Mouse (Mus musculus): ENCODE data around the gene Gm7145. TPM values are rescaled to one million over a fixed set of nuclear protein-coding genes. Genes with fewer than 3 reads are reported as not detected.
"Not testable (repeated sequence)": the region's sequence is repeated elsewhere in the genome, so short reads cannot be mapped to it uniquely, and the experiment has no call there.

Gm7145 gene
- not detected in 2 replicates for polyA plus RNA-seq (2014; fragmentation: Nextera tagmentation; extraction: Ambion mirVana)

- no peak within 1 kb of the TSS for H3K27ac ChIP-seq (replicated peaks; ENCODE audit: low read depth, low read length)
These were observed at the start of gene Gm7145 for GRCm38 (mm10) chr1:117965639-117966038. Gene Gm7145 (plus strand): TSS chr1:117965939.

GRCm38 (mm10) chr1:117927715-117928114 is 38.0 kb upstream of the Gm7145 start, which contains the start of gene Gm28168:
Gene Gm28168 (plus strand): TSS chr1:117928015.
- H3K27ac ChIP-seq (replicated peaks; ENCODE audit: low read depth, low read length); DNase-seq (ENCODE audit: low spot score); ATAC-seq (ENCODE audit: low read depth); H3K9me3 ChIP-seq (ENCODE audit: control insufficient read depth, low read length); H3K36me3 ChIP-seq (ENCODE audit: control insufficient read depth, insufficient read depth, low read length); H3K9ac ChIP-seq (ENCODE audit: low read depth, low read length); H3K4me1 ChIP-seq (ENCODE audit: control insufficient read depth, insufficient read depth, low read length); H3K27me3 ChIP-seq (replicated peaks; ENCODE audit: control insufficient read depth, insufficient read depth, low read length); H3K4me2 ChIP-seq (ENCODE audit: low read depth, low read length); H3K4me3 ChIP-seq (ENCODE audit: low read depth, low read length): not testable (repeated sequence)
- WGBS = 75% methylated on average over 1 of the region's 1 CpGs

More at GRCm38 (mm10) chr1:117965639-117966038, at the start of gene Gm7145:
- H3K4me2 ChIP-seq (ENCODE audit: low read depth, low read length) = no peak within 1 kb of the TSS
- no peaks in the 10 kb centered on the region for H3K36me3 ChIP-seq (ENCODE audit: control insufficient read depth, insufficient read depth, low read length)
- H3K4me1 ChIP-seq (ENCODE audit: control insufficient read depth, insufficient read depth, low read length) = no peaks in the 10 kb centered on the region
- 73% methylated on average over 4 of the region's 4 CpGs for WGBS
- H3K27me3 ChIP-seq (replicated peaks; ENCODE audit: control insufficient read depth, insufficient read depth, low read length) = no peaks in the 10 kb centered on the region
- no peak for ATAC-seq (ENCODE audit: low read depth)
- DNase-seq (ENCODE audit: low spot score) = no peak
- no peak within 1 kb of the TSS for H3K9ac ChIP-seq (ENCODE audit: low read depth, low read length)
- H3K9me3 ChIP-seq (ENCODE audit: control insufficient read depth, low read length) = 0 out of 2 replicates have a peak, but pooled peaks cover 6% of the 10 kb centered on the region
- no peak within 1 kb of the TSS for H3K4me3 ChIP-seq (ENCODE audit: low read depth, low read length)

GRCm38 (mm10) chr1:118003876-118004275 is 38.1 kb downstream of the Gm7145 start:
- not testable (repeated sequence) for H3K9ac ChIP-seq (ENCODE audit: low read depth, low read length); ATAC-seq (ENCODE audit: low read depth); H3K27me3 ChIP-seq (replicated peaks; ENCODE audit: control insufficient read depth, insufficient read depth, low read length); H3K4me1 ChIP-seq (ENCODE audit: control insufficient read depth, insufficient read depth, low read length); H3K27ac ChIP-seq (replicated peaks; ENCODE audit: low read depth, low read length); DNase-seq (ENCODE audit: low spot score); H3K9me3 ChIP-seq (ENCODE audit: control insufficient read depth, low read length); H3K36me3 ChIP-seq (ENCODE audit: control insufficient read depth, insufficient read depth, low read length); H3K4me3 ChIP-seq (ENCODE audit: low read depth, low read length); H3K4me2 ChIP-seq (ENCODE audit: low read depth, low read length)

GRCm38 (mm10) chr1:118012736-118013135 is 47.0 kb downstream of the Gm7145 start:
- WGBS = 25% methylated on average over 6 of the region's 8 CpGs
- H3K27ac ChIP-seq (replicated peaks; ENCODE audit: low read depth, low read length); H3K27me3 ChIP-seq (replicated peaks; ENCODE audit: control insufficient read depth, insufficient read depth, low read length); H3K4me2 ChIP-seq (ENCODE audit: low read depth, low read length); H3K36me3 ChIP-seq (ENCODE audit: control insufficient read depth, insufficient read depth, low read length); H3K4me3 ChIP-seq (ENCODE audit: low read depth, low read length); H3K9me3 ChIP-seq (ENCODE audit: control insufficient read depth, low read length); H3K4me1 ChIP-seq (ENCODE audit: control insufficient read depth, insufficient read depth, low read length); H3K9ac ChIP-seq (ENCODE audit: low read depth, low read length); ATAC-seq (ENCODE audit: low read depth); DNase-seq (ENCODE audit: low spot score): not testable (repeated sequence)

Other genes with a start within 250 kb of the Gm7145 start
- gene B020011L13Rik, start 184.8 kb upstream of the Gm7145 start, polyA plus RNA-seq (2014; fragmentation: Nextera tagmentation; extraction: Ambion mirVana) = not detected in 2 replicates
- gene Gm28360, start 135.9 kb upstream of the Gm7145 start, polyA plus RNA-seq (2014; fragmentation: Nextera tagmentation; extraction: Ambion mirVana) = not detected in 2 replicates
- not detected in 2 replicates for gene Gm28168, start 37.9 kb upstream of the Gm7145 start, polyA plus RNA-seq (2014; fragmentation: Nextera tagmentation; extraction: Ambion mirVana)
- 0.07 and 0.31 TPM in 2 replicates for gene Gm29106, start 210.6 kb downstream of the Gm7145 start, polyA plus RNA-seq (2014; fragmentation: Nextera tagmentation; extraction: Ambion mirVana)